Mouse (Mus musculus) kidney, postnatal 14 days (tissue): ENCODE results near the gene Hbb-bh1.
"Not testable (repeated sequence)": the region's sequence is repeated elsewhere in the genome, so short reads cannot be mapped to it uniquely, and the experiment has no call there.

ENCODE experiments used
- DNase-seq: peaks from one replicate; pipeline ENCODE4 v3.0.0; 2022; ENCODE audit warnings: mixed read lengths

Gene Hbb-bh1

DNA sequence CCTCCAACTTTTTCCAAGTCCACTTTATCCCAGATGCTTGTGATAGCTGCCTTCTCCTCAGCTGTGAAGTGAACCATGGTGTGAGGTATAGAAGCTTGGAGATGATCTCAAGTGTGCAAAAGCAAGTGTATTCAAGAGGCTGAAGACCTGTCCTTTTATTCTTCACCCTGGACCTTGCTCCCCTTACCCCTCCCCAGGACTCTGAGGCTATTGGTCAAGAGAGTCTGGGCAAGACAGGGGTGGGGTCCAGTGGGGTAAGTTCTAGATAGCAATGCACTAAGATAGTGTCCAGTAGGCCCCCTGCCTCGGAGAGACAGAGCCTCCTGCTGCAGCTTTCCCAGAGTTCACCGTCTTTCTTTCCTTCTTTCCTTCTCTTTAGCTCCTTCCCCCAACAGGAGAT is at the start of gene Hbb-bh1:
Gene Hbb-bh1 (minus strand): TSS at position 131 of the 400 bp plus-strand sequence.
- no peak for DNase-seq

DNA sequence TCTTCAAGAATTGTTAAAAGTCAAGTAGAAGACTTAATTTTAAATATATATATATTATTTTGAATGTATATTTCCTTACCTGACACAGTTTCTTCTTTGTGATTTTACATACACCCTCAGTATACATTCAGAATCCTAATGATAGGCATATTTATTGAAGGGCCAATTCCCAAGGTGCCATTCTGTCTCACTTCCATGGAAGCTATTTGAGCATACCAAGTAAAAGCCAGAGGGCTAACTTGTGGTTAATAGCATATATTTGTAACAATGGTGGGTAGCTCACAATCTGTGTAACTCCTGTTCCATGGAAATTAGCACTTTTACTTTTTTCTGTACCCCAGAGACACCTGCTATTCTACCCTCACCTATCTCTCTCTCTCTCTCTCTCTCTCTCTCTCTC is 43.2 kb upstream of the Hbb-bh1 start, which contains the start of gene Olfr66:
Gene Olfr66 (minus strand): TSS at position 101 of the 400 bp plus-strand sequence.
- DNase-seq: no peak

DNA sequence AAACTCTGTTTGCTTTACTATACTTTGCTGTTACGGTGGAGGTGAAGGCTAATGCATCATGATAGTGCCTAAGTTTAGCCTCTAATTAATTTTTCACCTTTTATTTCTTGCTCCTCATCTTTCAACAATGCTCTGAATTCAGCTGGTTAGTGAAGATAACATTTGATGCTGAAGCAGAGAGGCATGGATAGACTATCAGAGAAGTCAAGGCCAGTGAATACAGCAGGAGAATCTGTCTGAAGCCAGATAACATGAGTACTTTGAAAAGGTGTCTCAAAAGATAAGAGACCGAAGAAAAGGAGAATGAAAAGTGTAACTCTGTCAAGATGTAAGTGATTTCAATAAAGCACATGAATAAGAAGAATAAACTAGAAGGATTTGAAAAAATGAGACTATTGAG is 34.1 kb upstream of the Hbb-bh1 start:
- DNase-seq: no peak

DNA sequence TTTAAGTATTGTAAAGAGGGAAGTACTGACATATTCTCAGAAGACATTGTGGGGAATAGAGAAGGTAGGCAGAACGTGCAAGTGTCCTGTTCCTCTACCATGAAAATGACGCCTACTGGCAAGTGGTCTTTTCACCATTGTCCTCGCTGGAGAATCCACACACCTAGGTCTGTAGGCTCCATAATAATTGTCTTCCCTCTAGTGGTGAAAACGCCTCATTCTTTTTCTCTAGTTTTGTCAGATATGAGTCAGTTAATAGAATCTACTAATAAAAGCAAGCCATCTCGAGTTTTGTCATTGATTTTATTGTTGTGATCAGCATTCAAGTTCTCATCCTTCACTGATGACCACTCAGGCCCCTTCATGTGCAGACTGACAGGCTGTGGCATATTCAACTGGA is 31.5 kb upstream of the Hbb-bh1 start:
- DNase-seq: no peak

DNA sequence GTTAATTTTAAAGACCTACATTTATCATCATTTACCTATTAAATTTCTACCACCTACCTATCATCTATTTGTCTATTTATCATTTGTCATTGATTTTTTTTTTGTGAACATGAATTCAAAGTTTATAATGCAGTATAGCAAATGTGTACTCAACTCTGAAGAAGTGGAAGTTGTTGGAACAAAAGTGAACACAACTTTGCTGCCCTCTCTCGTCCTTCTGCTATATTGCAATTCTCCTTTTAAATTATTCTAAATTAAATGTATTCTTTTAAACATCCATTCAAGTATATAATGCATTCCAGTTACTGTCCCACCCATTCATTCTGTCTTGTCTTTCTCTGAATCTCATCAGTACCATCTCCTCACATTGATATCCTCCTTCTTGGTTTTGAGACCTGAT is 30.1 kb upstream of the Hbb-bh1 start:
- no peak for DNase-seq

DNA sequence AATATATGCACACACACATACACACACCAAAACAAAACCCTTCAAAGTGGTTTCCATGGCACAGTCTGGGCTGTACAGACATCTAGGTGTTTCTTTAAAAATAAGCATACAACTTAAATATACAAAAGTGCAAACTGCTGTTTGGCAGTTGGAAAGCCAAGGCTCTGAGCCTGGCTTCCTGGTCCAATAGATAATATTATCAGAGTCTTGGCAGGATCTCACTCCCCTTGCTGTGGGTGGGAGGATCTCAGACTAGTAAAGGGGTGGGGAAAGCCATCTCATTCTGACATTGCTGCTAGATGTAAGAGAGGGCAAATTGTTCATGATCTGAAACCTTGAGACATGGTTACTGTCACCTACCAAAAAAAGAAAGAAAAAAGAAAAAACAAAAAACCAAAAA is 27.7 kb upstream of the Hbb-bh1 start:
- no peak for DNase-seq

DNA sequence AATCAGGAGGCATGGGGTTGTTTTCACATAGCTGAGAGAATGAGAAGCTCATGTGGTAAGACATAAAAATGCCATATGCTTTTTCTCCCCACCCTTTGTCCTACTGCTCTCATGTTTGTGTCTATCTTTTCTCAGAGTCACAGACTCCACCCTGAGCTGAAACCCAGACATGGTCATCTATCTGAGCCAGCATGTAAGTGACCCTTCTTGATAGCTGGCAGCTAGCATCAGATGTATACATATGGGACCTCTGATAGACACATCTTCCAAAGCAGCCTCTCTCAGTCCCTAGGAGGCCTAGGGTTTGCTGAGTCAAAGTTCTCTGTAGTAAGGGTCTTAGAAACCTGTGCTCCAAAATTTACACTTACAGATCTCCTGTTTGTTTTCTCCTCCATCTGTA is 22.8 kb upstream of the Hbb-bh1 start:
- no peak for DNase-seq

DNA sequence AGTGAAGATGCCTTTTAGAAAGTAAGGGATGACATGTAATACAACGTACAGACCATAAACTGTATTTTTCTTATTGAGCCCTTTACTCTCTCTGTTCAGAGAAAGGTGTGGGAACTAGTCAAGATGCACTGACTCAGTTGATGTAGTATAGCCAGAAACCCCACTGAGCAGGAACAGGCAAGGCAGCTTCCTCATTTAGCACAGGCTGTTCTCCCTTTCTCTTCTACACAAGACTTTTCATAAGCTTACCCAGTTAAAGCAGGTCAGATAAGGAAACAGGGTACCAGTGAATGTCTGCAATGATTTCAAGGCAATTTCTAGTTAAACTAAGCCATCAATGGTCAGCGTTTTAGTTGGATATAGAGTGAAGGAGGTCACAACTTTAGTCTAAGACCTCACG is 18.6 kb upstream of the Hbb-bh1 start:
- no peak for DNase-seq

DNA sequence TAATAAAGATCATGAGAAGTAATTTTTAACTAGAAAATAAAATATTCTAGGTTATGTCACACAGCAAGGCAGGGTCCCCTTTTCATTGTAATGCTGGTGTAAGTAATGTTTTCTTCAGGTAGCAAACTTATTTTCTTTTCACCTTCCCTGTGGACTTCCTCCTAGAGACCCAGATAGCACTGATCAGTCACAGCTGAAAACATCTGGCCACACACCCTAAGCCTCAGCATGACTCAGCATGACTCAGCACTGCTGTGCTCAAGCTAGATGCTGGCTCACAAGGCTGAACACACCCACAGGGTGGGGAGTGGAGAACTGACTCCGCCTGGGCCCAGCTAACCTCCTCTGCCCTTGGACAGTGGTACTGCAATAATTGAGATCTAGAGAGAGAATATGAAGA is 17.9 kb upstream of the Hbb-bh1 start:
- DNase-seq: no peak

DNA sequence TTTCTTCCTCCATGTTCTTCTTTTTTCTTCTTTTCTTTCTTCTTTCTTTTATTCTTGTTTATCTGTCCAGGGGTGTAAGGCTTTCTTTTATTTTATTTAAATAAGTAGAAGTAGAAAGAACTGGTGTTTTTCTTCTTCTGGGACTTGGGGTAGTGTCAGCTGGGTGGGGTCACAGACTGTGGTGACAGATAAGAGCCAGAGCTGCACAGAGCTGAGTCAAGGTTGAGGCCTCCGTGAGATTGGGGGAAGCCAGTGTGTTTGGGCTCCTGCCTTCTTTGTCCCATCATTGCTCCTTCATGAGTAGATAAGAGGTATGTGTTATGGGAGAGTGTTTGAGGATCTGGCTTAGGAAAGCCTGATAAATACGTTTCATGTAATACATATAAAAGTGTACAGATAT is 16.1 kb upstream of the Hbb-bh1 start:
- no peak for DNase-seq

DNA sequence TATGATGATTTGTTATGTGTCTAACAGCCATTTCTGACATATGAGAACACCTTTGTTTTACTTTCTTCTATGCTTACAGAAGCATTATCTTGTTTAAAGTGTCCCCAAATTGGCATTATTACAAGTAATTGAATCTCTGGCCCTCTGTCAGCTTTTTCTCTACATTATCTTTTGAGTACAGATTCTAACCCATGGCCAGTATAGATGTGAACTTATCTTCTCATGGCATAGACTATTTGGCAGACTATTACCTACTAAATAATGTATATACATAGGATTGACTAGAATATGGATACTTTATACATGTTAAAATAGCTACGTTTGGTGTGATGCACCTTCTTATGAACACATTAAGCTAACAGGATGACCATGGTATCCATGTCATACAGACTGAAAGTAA is 11.7 kb upstream of the Hbb-bh1 start:
- DNase-seq: no peak

DNA sequence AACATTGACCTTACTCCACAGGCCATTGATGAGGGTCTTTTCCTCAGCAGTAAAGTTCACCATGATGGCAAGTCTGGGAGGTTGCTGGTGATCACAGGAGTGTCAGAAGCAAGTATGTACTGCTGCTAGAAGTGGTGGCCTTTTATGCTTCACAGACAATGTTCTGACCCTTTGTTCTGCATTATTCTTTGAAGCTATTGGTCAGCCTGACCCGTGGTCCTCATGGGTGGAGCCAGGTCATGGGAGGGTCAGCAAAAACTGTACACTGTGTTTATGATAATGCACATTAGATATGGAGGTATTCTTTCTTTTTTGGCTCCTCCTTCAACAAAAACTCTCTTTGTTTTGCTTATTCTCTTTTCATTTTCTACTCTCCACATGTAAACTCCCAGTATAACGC is 10.1 kb upstream of the Hbb-bh1 start, which contains the start of gene Hbb-y:
Gene Hbb-y (minus strand): TSS at position 127 of the 400 bp plus-strand sequence.
- DNase-seq: no peak

DNA sequence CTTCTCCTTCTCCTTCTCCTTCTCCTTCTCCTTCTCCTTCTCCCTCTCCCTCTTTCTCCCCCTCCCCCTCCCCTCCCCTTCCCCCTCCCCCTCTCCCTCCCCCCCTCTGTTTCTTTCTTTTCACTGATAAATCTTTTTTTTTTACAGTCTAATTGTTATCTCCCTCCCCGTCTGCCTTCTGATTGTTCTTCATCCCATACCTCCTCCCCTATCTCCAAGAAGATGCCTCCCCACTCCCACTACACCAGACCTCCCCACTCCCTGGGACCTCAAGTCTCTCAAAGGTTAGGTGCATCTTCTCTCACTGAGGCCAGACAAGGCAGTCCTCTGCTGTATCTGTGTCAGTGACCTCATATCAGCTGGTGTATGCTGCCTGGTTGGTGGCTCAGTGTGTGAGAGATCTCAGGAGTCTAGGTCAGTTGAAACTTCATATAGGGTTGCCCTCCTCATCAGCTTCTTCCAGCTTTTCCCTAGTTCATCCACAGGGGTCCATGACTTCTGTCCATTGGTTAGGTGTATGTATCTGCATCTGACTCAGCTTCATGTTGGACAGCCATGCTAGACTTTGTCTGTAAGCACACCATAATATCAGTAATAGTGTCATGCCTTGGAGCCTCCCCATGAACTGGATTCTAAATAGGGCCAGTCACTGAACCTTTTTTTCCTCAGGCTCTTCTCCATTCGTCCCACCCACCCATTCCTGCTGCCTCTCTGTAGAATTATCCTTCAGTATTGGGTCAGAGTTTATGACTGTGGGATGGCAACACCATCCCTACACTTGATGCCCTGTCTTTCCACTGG is 1.8 kb upstream of the Hbb-bh1 start:
- no peak for DNase-seq

DNA sequence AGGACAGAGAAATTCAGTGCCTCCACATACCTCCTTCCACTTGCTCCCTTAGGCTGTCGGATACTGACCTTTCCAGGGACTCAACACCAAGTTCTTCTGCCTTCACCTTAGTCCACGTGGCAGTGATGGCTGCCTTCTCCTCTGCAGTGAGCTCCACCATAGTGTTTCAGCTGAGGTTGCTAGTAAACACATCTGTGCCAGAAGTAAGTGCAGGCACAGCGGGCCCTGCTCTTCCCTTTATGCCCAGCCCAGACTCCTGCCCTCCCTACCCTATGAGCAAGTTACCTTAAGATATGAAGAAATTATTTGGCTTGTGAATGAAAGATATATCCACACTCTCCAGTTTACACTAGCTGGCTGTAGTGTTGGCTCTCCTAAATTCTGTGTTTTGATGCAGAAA is 2.7 kb downstream of the Hbb-bh1 start, which contains the start of gene Hbb-bh2:
Gene Hbb-bh2 (minus strand): TSS at position 253 of the 400 bp plus-strand sequence.
- DNase-seq: no peak

DNA sequence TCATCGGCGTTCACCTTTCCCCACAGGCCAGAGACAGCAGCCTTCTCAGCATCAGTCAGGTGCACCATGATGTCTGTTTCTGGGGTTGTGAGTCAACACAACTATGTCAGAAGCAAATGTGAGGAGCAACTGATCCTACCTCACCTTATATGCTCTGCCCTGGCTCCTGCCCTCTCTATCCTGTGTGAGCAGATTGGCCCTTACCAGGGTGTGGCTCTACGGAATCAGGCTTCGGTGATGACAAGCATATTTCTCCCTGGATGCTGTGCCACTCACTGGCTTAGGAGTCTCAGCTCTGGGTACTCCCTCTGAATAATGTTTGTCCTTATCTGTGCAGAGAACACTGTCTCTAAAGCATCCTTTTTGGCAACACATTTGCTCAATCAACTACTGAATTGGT is 15.2 kb downstream of the Hbb-bh1 start, which contains the start of gene Hbb-bs:
Gene Hbb-bs (minus strand): TSS at position 289 of the 400 bp plus-strand sequence.
- DNase-seq: no peak

DNA sequence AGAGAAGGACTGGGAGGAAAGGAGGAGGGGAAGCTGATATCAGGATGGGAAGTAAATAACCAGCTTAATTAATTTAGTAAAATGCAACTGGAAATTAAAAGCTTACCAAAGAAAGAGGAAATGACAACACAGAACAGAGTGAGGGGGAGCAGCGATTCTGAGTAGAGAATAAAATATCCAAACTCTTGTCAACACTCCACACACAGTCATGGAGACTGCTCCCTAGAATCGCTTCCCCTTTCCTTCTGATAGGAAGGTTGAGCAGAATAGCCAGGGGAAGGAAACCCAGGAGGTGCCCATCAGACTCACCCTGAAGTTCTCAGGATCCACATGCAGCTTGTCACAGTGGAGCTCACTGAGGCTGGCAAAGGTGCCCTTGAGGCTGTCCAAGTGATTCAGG is 15.8 kb downstream of the Hbb-bh1 start:
- DNase-seq: not testable (repeated sequence)

DNA sequence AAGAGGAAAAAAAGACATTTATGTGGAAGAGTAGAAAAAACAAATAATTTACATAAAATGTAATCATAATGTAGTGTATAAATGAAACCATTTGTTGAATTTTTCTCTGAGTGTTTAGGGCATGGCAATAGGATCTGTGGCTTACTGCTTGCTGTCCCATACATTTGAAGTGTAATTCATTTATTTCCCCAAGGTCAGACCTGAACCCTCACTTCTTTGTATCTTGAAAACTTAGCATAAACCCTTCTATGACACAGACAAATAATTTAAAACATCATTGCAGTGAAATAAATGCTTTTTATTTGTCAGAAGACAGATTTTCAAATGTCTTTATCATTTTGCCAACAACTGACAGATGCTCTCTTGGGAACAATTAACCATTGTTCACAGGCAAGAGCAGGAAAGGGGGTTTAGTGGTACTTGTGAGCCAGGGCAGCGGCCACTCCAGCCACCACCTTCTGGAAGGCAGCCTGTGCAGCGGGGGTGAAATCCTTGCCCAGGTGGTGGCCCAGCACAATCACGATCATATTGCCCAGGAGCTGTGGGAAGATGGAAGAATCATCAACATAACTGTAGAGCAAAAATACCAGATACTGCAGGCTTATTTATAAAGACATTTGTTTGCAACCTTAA is 16.6 kb downstream of the Hbb-bh1 start:
- no peak for DNase-seq

DNA sequence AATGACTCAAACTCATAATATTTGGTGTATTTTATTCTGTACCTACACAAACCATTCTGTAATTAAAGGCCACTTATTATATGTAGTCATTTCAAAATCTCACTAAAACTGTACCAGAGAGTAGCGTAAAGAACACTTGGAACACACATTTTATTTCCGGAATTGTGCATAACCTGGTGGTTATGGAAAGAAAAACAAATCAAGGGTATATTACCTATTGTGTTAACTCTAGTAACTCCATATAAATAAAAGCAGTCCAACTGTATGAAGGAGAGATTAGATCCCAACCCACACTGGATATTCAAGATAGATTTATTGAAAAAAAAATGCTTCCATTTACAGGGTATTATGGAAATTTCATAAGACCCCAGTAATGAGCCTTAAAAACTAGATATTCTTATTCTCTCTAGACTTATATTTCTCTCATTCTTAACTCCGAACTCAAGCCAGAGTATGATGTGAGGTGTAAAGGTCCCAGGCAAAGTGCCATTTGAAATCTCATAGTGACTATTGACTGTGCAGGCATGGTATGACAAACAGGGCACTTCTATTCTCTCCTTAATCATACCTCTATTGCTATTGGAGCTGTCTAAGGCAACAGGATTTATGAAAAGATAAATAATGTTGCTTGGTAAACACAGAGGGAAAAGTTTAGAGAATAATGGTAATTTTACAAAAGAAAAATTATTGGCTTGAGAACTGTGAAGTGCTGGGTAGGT is 17.3 kb downstream of the Hbb-bh1 start:
- DNase-seq: no peak

DNA sequence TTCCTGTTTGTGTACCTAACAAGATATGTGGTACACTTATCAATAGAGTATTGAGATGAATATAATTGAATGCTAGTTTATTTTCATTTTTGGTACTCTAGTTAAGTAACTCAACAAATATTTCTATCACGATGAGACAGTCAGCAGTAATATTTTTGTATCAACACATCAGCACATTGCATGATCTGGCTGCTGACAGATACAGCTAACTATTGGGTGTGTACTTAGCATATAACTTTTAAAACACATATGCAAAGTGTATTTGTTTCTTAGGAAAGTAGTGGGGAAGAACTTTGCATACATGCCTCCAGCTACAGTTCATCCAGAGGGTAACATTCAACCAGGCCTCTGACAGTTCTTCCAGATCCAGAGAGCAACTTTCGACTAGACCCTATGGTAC is 18.4 kb downstream of the Hbb-bh1 start:
- no peak for DNase-seq

DNA sequence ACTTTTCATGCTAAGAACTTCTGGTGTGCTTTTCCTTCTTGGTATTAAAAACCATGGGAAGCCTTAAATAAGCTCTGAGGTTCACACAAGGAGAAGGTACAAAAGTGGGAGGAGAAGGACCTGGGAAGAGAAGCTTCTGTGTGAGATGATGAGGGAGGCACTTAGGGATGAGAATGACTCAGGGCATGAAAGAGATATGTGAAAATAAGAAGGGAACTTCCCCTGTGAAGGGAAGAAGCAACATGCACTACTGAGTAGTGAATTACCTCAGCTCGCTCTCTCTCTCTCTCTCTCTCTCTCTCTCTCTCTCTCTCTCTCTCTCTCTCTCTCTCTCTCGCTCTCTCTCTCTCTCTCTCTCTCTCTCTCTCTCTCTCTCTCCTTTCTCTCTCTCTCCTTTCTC is 27.9 kb downstream of the Hbb-bh1 start:
- not testable (repeated sequence) for DNase-seq

DNA sequence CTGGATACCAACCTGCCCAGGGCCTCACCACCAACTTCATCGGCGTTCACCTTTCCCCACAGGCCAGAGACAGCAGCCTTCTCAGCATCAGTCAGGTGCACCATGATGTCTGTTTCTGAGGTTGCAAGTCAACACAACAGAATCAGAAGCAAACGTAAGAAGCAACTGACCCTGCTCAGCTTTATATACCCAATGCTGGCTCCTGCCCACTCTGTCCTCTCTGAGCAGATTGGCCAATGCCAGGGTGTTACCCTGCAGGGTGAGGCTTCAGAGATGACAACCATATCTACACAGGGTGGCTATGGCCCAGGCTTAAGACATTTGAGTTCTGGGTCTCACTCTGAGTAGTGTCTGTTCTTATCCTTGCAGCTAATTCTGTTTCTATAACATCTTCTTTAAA is 29.2 kb downstream of the Hbb-bh1 start, which contains the start of gene Hbb-bt:
Gene Hbb-bt (minus strand): TSS at position 231 of the 400 bp plus-strand sequence.
- DNase-seq: no peak

DNA sequence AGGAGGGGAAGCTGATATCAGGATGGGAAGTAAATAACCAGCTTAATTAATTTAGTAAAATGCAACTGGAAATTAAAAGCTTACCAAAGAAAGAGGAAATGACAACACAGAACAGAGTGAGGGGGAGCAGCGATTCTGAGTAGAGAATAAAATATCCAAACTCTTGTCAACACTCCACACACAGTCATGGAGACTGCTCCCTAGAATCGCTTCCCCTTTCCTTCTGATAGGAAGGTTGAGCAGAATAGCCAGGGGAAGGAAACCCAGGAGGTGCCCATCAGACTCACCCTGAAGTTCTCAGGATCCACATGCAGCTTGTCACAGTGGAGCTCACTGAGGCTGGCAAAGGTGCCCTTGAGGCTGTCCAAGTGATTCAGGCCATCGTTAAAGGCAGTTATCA is 29.8 kb downstream of the Hbb-bh1 start:
- DNase-seq: not testable (repeated sequence)

DNA sequence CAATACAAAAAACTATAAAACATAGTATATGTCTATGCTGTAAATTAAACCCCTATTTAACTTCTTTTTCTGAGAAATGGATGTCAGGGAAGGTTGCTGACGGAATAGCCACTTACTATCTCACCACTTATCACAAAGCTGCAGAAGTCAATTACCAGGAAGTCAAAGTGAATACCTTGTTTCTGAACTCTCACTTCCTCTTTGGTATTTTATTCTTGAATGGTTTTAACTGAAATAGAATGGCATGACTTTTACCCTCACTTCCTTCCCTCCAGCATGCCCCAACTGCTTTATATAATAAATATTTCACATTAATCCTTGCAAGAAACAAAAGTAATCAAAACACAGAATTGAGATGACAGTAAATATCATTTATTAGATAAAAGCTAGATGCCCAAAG is 30.8 kb downstream of the Hbb-bh1 start:
- DNase-seq: no peak
